Mouse (Mus musculus) embryonic fibroblast, embryonic 13.5 days (primary cell): ENCODE data around the gene Egfl6.

Experiments
- CTCF ChIP-seq: IDR thresholded peaks from 2 replicates; pipeline ENCODE4 v1.5.1; 2011; ENCODE audit warnings: mild to moderate bottlenecking, control low read depth, low read length, moderate library complexity, borderline replicate concordance; ENCODE audit not compliant: insufficient read depth
- POLR2A ChIP-seq: IDR thresholded peaks from 2 replicates; pipeline ENCODE4 v1.6.1; 2011; ENCODE audit warnings: low read depth, mild to moderate bottlenecking, control low read depth, low read length, moderate library complexity

DNA sequence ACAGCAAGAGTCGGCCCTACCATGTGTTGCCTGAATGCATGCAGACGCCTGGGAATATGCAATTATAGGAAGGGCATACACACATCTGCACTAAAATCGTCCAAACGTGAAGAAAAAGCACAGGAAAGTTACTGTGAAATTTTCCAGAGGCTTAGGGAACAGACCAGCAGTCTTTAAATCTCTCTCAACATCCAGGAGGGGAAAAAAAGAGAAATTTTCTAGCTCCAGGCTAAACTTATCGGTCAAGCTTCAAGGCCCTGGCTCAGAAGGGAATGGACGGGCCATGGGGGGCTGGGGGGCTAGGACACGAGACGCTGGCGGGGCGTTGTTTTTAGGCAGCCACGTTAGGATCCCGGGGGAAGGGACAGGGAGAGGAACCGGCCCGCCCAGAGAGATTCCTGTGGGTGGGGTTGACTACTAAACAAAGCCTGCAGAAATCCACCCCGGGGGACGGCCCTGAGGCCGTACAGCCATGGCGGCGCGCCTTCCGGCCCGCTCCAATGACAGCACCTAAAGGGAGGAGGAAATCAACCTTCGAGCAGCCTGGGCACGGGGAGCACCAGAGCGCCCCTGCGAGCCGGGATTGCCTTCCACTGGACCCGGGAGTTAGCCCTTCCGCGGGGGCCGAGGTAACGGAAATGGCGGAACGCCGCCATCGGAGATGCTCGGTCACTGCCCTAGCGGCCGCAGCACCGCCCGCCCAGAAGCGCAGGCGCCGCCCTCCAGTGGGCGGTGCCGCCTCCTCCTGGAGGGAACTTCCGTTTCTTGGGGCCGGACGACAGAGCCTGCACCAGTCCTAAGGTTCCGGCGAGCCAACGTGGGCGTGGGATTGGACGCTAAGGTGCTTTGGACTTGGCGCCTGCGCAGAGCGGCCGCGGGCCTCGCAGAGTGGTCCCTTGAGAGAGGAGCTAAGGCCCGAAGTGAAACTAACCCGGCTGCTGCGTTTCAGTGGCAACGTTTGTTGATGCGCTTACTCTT is 75.5 kb downstream of the Egfl6 start:
- no peak for TF ChIP-seq CTCF
- TF ChIP-seq POLR2A = peak; percentile 62
